Mouse (Mus musculus) heart, postnatal 0 days (tissue): ENCODE results near the gene Hmgcs1. TPM values are rescaled to one million over a fixed set of nuclear protein-coding genes. Genes with fewer than 3 reads are reported as not detected.
A peak's percentile ranks its signal among the peaks of the same experiment; 100 is the strongest.
"Not testable (repeated sequence)": the region's sequence is repeated elsewhere in the genome, so short reads cannot be mapped to it uniquely, and the experiment has no call there.

Source experiments
- ATAC-seq: fragments of 200-750 bp; cut with Nextera tagmentation; 2 replicates; pipeline ENCODE4 v1.8.0; 2017; ENCODE audit warnings: low read depth, moderate number of reproducible peaks, moderate library complexity; ENCODE audit not compliant: insufficient read depth
- DNase-seq: peaks from one replicate; pipeline ENCODE4 v3.0.0-alpha.2; 2016; ENCODE audit warnings: low spot score
- H3K27ac ChIP-seq: fragments of 300-500 bp; sonication (generic); 2 replicates; pipeline ENCODE4 v1.5.1; 2014; ENCODE audit warnings: low read depth, mild to moderate bottlenecking
- H3K27me3 ChIP-seq: fragments of 300-500 bp; sonication (generic); 2 replicates; pipeline ENCODE4 v1.6.1; 2014; ENCODE audit warnings: low read length, mixed read lengths; ENCODE audit not compliant: control insufficient read depth, insufficient read depth
- H3K36me3 ChIP-seq: fragments of 300-500 bp; sonication (generic); replicated peaks from 2 replicates; pipeline ENCODE4 v1.6.1; 2014; ENCODE audit warnings: low read length, mixed read lengths; ENCODE audit not compliant: control insufficient read depth, insufficient read depth
- H3K4me1 ChIP-seq: fragments of 300-500 bp; sonication (generic); 2 replicates; pipeline ENCODE4 v1.6.1; 2014; ENCODE audit warnings: antibody characterized with exemption; ENCODE audit not compliant: control insufficient read depth, insufficient read depth
- H3K4me2 ChIP-seq: fragments of 300-500 bp; sonication (generic); 2 replicates; pipeline ENCODE4 v1.6.1; 2014; ENCODE audit warnings: low read depth, mild to moderate bottlenecking, low read length, moderate library complexity
- H3K4me3 ChIP-seq: fragments of 300-500 bp; sonication (generic); 2 replicates; pipeline ENCODE4 v1.5.1; 2014; ENCODE audit warnings: low read depth, low read length
- H3K9ac ChIP-seq: fragments of 300-500 bp; sonication (generic); replicated peaks from 2 replicates; pipeline ENCODE4 v1.6.1; 2014; ENCODE audit warnings: low read depth, low read length, mixed read lengths
- H3K9me3 ChIP-seq: fragments of 300-500 bp; sonication (generic); replicated peaks from 2 replicates; pipeline ENCODE4 v1.6.1; 2016; ENCODE audit warnings: low read length; ENCODE audit not compliant: control insufficient read depth
- CTCF ChIP-seq: IDR thresholded peaks from 2 replicates; pipeline ENCODE4 v1.5.1; 2016; ENCODE audit warnings: antibody characterized with exemption, control low read depth, low read depth
- EP300 ChIP-seq: IDR thresholded peaks from 2 replicates; pipeline ENCODE4 v1.6.1; 2016; ENCODE audit warnings: antibody characterized with exemption, low read depth
- WGBS: fragments of 180-500 bp; shearing (Covaris S2); extraction: QIAGEN DNeasy Blood & Tissue Kit; methylation state at CpG from one replicate; pipeline ENCODE4 v1.1.7; 2014; 5-methylcytosine and 5-hydroxymethylcytosine counted together
- polyA plus RNA-seq: library from polyadenylated mRNA; unstranded; fragments of >200 nt; fragmentation: Nextera tagmentation; extraction: Ambion mirVana; gene quantifications from 2 replicates; pipeline ENCODE4 v1.2.1, GENCODE M21; 2015
- total RNA-seq: library from RNA; depleted of rRNA; stranded (reverse); fragments of >200 nt; gene quantifications from 2 replicates; pipeline ENCODE4 v1.2.3, GENCODE M21; 2014; ENCODE audit warnings: low replicate concordance

The Hmgcs1 gene
- total and polyA plus RNA-seq, 2 experiments from 2014 or later, result 42.6 to 66.2 TPM

- no peaks in the 10 kb centered on the region for H3K27me3 ChIP-seq
- no peak for DNase-seq
- peak overlapping the region; percentile 76 for H3K9ac ChIP-seq
- peak overlapping the region; percentile 94 for H3K27ac ChIP-seq
- peaks cover 4% of the 10 kb centered on the region; the same call in 1 of the 2 replicates for H3K36me3 ChIP-seq
- H3K4me2 ChIP-seq, result peak overlapping the region; percentile 96
- ATAC-seq, result no peak
- peaks cover 13% of the 10 kb centered on the region for H3K4me1 ChIP-seq
- H3K9me3 ChIP-seq, result no peaks in the 10 kb centered on the region
- TF ChIP-seq CTCF, result no peak
- TF ChIP-seq EP300, result no peak
- peak overlapping the region; percentile 96 for H3K4me3 ChIP-seq
- WGBS, result 2% methylated on average over 7 of the region's 7 CpGs
These were observed 869 bp downstream of the Hmgcs1 start for GRCm38 (mm10) chr13:119690876-119691620.

GRCm38 (mm10) chr13:119691958-119692357 is 1.8 kb downstream of the Hmgcs1 start:
- H3K9ac ChIP-seq, result not testable (repeated sequence)
- 77% methylated on average over 3 of the region's 3 CpGs for WGBS
- H3K4me2 ChIP-seq, result peak overlapping the region; percentile 96; the same call in 1 of the 2 replicates

GRCm38 (mm10) chr13:119695676-119696075 is 5.5 kb downstream of the Hmgcs1 start:
- Histone ChIP-seq H3K4me3 (no peak overlapping the region), H3K4me2 (no peak overlapping the region), H3K9me3 (no peaks in the 10 kb centered on the region), H3K36me3 (peaks cover 17% of the 10 kb centered on the region), H3K9ac (no peak overlapping the region), H3K27ac (no peak overlapping the region), H3K27me3 (no peaks in the 10 kb centered on the region), H3K4me1 (peaks cover 13% of the 10 kb centered on the region)
- ATAC-seq, result no peak
- no peak for DNase-seq
- no peak for TF ChIP-seq CTCF
- no peak for TF ChIP-seq EP300
- WGBS, result 79% methylated on average over 4 of the region's 4 CpGs

More at GRCm38 (mm10) chr13:119691958-119692357, 1.8 kb downstream of the Hmgcs1 start:
- H3K27ac ChIP-seq, ATAC-seq, H3K36me3 ChIP-seq, H3K27me3 ChIP-seq, H3K9me3 ChIP-seq, DNase-seq, H3K4me3 ChIP-seq: not testable (repeated sequence)
- H3K4me1 ChIP-seq, result peaks cover 13% of the 10 kb centered on the region

- Histone ChIP-seq H3K4me3 (no peak overlapping the region), H3K27me3 (no peaks in the 10 kb centered on the region), H3K9ac (no peak overlapping the region), H3K36me3 (peaks cover 23% of the 10 kb centered on the region), H3K4me1 (peaks cover 7% of the 10 kb centered on the region), H3K9me3 (no peaks in the 10 kb centered on the region), H3K4me2 (no peak overlapping the region), H3K27ac (no peak overlapping the region)
- TF ChIP-seq EP300, result no peak
- TF ChIP-seq CTCF, result no peak
- no peak for DNase-seq
- WGBS, result 79% methylated on average over 1 of the region's 1 CpGs
- no peak for ATAC-seq
These were observed 6.3 kb downstream of the Hmgcs1 start for GRCm38 (mm10) chr13:119696496-119696895.

- no peak overlapping the region for H3K4me2 ChIP-seq
- no peaks in the 10 kb centered on the region for H3K4me1 ChIP-seq
- H3K27me3 ChIP-seq, result no peaks in the 10 kb centered on the region
- WGBS, result 89% methylated on average over 4 of the region's 4 CpGs
- H3K9ac ChIP-seq, result no peak overlapping the region
- TF ChIP-seq CTCF (no peak), EP300 (no peak)
- H3K4me3 ChIP-seq, result no peak overlapping the region
- no peaks in the 10 kb centered on the region for H3K9me3 ChIP-seq
- H3K27ac ChIP-seq, result no peak overlapping the region
- H3K36me3 ChIP-seq, result peaks cover 41% of the 10 kb centered on the region
- no peak for DNase-seq
- ATAC-seq, result no peak
These were observed 8.3 kb downstream of the Hmgcs1 start for GRCm38 (mm10) chr13:119698436-119698835.

GRCm38 (mm10) chr13:119704280-119704679 is 14.1 kb downstream of the Hmgcs1 start:
- no peaks in the 10 kb centered on the region for H3K27me3 ChIP-seq
- no peaks in the 10 kb centered on the region for H3K9me3 ChIP-seq
- H3K36me3 ChIP-seq, result peaks cover 70% of the 10 kb centered on the region
- H3K4me1 ChIP-seq, result peaks cover 1% of the 10 kb centered on the region
- no peak overlapping the region for H3K4me3 ChIP-seq
- no peak overlapping the region for H3K9ac ChIP-seq
- WGBS, result 90% methylated on average over 7 of the region's 7 CpGs
- H3K4me2 ChIP-seq, result no peak overlapping the region
- no peak for TF ChIP-seq CTCF
- no peak for TF ChIP-seq EP300
- DNase-seq, result no peak
- no peak overlapping the region for H3K27ac ChIP-seq
- no peak for ATAC-seq

- H3K4me1 ChIP-seq, H3K4me3 ChIP-seq, H3K4me2 ChIP-seq, H3K27ac ChIP-seq, H3K9ac ChIP-seq, ATAC-seq, DNase-seq, H3K9me3 ChIP-seq, H3K27me3 ChIP-seq: not testable (repeated sequence)
- WGBS, result 76% methylated on average over 7 of the region's 8 CpGs
- H3K36me3 ChIP-seq, result peaks cover 59% of the 10 kb centered on the region
These were observed 16.2 kb downstream of the Hmgcs1 start for GRCm38 (mm10) chr13:119706278-119706880.
